Mouse (Mus musculus): Measurements from ENCODE around the gene Akt1.

DNA sequence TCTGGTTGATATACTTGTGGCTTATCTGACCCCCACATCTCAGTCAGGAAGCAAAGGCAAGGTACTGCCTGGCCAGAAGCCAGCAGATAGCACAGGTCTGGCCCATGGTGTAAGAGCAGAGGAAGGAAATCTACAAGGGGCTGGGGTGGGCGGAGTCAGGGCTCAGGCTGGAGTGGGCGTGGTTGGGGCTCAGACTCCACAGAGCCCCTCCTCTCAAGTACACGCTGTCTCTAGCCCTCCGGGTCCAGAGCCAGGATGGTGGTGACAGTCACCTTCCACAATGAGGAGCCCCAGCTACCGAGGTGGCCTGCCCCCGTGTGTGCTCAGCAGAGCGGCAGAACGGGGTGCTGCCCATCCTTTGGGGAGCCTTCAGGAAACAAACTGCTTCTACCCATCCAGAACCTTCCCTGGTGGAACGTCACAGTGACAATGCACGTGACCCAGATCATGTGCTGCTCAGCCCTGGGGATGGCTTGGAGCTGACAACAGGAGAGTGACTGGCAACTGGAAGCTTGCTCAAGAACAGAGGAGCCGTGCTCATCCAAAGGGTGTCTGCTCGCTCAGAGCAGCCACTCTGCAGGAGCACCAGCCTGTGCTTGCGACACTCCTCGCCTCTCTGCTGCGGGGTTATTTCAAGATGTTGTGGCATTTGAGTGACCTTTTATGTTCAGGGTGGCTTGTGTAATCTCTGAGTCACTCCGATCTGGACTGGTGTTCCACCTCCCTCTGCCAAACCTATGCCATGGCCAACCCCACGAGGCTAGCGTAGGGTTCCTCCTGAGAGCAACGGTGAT lies 45.6 kb downstream of the Akt1 start:
- TF ChIP-seq CTCF (conservative IDR thresholded peaks at IDR 0.05 in 1 of 2, IDR thresholded peaks at IDR 0.05 in 1 of 2; ENCODE audit: low read depth in 2 of 2, low read length in 2 of 2) (no peak), MAX (IDR thresholded peaks at IDR 0.05; ENCODE audit: low read length) (no peak), POLR2AphosphoS2 (IDR thresholded peaks at IDR 0.05; ENCODE audit: low read depth, low read length) (no peak), UBTF (IDR thresholded peaks at IDR 0.05; ENCODE audit: low read depth, low read length) (no peak), CHD2 (IDR thresholded peaks at IDR 0.05; ENCODE audit: low read length) (no peak), HCFC1 (IDR thresholded peaks at IDR 0.05; ENCODE audit: low read depth, low read length) (no peak), SIN3A (IDR thresholded peaks at IDR 0.05; ENCODE audit: low read length) (no peak), POLR2A (IDR thresholded peaks at IDR 0.05; ENCODE audit: low read depth, low read length) (no peak), ZMIZ1 (IDR thresholded peaks at IDR 0.05; ENCODE audit: low read depth, low read length) (no peak), TCF12 (IDR thresholded peaks at IDR 0.05; ENCODE audit: low read depth, low read length) (no peak)

Data from CH12.LX (cell line).